Mouse (Mus musculus) neural tube, embryonic 10.5 days (tissue): ENCODE measurements around the gene Slc30a3.

Experiments
- DNase-seq: peaks from one replicate; pipeline ENCODE4 v3.0.0-alpha.2; 2017; ENCODE audit warnings: low spot score; ENCODE audit errors: extremely low spot score

Slc30a3 gene

DNA sequence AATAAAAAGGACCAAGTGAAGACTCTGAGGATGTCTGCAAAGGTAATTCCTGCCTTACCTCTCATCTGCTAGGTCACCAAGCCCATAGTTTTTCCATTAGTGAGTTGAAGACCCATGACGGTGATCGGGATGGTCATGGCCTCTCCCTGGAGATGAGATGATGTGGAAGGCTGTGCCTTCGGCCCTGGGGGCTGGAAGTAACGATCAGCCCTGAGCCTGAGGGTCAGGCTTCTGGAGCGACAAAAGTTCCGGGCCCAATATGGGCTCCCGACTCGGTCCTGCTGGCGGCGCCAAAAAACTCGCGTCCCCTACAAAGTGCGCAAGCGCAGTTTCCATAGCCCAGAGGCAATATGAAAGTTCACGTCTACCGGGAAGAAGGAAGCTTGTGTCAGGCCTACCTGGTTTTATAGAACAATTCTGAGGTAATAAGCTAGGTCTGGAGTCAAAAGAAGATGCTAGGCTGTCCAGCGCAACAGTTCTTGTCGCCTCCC lies at the start of gene Slc30a3:
Gene Slc30a3, minus strand, starts transcription at position 238 of the 491 bp plus-strand sequence.
- no peak for DNase-seq

DNA sequence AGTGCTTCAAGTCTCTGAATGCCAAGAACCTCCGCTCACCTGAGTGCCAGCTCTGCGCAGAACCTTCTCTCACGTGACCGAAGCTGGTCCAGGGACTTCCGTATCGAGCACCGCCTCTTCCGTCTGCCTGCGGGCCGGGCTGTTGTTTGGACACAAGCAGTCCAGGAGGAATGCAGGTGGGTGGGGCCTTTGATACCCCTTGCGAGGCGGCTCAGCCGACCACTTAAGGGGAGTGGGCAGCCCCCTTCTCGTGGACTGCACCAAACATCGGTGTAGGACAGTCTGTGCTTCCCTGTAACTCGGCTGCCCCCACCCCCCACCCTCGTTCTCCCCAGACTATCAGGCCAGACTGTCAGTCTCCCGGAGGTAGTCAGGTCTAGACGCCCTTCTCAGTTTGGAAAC lies 46.1 kb upstream of the Slc30a3 start, which contains the start of gene Mpv17:
Gene Mpv17, minus strand, starts transcription at position 100 of the 402 bp plus-strand sequence.
- peak; percentile 80 for DNase-seq

DNA sequence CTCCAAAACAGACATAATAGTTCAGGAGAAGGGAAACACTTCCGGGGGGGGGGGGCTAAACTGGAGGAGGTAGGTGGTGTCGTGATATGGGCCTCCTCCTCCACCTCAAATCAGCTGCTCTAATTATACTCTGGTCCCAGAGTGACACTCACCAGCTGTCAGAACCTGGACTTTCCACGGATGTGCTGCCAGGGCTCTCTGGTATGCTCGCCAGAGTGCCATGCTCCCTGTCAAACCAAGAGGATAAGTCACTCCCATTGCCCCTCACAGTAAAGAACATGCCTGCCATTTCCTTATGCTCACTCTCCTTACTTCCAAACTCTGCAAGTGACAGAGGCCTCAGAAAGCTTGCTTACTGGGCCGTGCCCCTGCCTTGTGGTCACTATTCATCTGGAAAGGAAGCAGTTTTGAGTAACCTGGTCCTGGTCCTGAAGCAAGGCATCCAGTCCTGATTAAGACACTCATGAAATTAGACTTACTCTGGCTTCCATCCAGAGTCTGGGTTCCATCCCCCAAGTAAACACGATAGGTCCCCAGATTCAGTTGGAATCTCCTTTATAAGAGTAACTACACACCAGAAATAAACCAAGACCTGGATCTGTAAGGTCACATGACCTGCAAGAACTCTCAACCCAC lies 45.6 kb upstream of the Slc30a3 start:
- DNase-seq, result no peak

DNA sequence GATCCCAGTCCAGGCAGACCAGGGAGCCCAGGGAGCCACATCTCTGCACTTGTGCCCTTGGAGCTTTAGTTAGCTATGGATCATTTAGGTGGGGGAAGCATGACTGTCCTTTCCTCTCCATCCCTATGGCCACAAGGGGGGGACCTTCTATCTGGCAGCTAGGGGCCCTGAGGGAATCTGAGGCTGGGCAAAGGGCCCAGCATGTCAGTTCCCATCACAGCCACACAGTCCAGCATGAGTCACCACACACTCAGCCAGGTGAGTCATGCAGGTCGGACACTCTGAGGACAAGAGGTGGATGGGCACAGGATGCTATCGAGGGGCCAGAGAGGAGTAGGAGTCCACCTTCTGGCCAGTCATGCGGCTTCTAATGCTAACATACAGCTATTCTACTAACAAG lies 43.7 kb upstream of the Slc30a3 start:
- no peak for DNase-seq

- no peak for DNase-seq
Measured at GRCm38 (mm10) chr5:31149781-31150180, 41.7 kb upstream of the Slc30a3 start.

DNA sequence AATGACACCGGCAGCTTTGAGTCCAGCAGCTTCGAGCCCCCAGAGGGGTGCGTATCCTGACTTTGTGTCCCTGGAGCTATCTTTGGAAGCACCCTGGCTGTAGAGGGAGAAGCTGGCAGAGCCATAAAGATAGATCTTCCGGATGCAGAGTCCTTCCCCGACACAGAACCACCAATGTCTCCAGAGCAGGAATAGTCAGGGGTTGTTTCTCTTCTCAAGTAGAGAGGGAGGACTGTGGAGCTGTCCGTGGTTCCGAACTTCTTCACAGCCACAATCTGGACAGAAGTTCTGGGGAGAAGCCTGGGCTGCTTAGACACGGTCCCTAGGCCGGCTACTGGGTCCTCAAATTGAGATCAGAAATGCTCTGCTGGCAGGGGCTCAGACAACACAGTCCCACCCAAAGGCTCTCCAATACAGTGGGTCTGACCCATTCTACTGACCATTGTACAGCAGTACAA lies 31.0 kb upstream of the Slc30a3 start:
- peak; percentile 35 for DNase-seq

GRCm38 (mm10) chr5:31138241-31138967 lies 30.4 kb upstream of the Slc30a3 start, which contains the start of gene Ucn:
Gene Ucn, minus strand, starts transcription at chr5:31138829.
- peak; percentile 33 for DNase-seq

DNA sequence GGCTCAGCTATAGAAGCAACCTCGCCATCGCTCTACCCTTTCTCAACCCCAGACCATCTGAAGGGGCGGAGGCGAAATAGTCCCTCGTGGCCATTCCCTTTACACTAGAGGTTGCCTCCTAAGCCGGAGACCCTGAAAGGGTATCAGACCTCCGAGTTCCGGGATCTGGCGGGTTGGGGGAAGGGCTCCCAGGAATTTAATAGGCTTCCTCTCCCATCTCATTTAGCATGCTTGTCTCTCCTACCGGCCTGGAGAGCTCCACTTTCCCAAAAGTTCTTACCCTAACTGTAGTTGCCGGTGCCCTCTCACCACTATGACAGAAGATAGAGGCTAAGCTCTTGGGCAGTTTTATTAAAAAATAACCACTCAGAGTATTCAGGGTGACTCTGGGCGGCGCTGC lies 29.6 kb upstream of the Slc30a3 start:
- peak; percentile 28 for DNase-seq

DNA sequence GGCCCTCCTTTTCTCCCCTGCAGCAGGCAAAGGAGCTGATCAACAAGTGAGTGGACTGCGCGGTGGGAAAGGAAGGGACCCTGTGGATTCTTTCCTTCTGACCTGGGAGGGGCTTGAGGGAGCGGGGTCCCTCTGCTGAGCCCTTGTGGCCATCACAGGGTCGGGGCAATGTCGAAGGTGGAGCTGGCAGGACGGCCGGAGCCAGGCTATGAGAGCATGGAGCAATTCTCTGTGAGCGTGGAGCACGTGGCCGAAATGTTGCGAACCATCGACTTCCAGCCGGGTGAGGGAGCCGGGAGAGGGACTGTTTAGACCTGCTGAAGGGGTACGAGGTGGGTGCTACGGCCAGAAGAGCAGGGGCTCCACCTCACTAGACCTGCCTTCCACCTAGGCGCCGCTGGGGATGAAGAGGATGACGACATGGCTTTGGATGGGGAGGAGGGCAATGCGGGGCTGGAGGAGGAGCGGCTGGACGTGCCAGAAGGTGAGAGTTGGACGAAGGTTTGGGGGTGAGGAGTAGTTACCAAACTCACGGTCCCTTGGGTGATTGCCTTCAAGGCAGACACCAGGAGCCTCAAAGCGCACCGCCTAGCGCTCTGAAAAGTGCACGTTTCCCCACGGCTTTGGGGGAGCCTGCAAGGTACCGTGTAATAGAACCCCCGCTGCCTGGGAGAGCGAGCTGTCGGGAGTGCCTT lies 28.8 kb upstream of the Slc30a3 start:
- DNase-seq, result peak; percentile 32

GRCm38 (mm10) chr5:31126050-31126449 lies 18.0 kb upstream of the Slc30a3 start:
- no peak for DNase-seq

DNA sequence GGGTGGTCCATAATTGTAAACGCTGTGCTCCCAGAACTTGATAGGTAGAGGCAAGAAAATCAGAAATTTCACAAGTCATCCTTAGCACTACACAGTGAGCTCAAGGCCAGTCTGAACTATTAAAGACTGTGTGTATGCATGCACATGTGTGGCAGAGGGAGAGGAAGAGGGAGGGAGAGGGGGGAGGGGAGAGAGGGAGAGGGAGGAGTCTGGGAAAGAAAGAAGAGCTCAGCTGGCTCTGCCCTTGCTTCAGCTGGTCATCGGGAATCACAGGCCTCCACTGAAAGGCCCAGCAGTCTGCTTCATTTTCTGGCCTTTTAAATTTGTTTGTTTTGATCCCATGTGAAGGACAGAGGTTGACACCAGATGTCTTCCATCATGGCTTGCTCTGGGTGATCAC lies 15.4 kb upstream of the Slc30a3 start:
- DNase-seq, result no peak

GRCm38 (mm10) chr5:31121111-31121510 lies 13.1 kb upstream of the Slc30a3 start:
- DNase-seq, result no peak

DNA sequence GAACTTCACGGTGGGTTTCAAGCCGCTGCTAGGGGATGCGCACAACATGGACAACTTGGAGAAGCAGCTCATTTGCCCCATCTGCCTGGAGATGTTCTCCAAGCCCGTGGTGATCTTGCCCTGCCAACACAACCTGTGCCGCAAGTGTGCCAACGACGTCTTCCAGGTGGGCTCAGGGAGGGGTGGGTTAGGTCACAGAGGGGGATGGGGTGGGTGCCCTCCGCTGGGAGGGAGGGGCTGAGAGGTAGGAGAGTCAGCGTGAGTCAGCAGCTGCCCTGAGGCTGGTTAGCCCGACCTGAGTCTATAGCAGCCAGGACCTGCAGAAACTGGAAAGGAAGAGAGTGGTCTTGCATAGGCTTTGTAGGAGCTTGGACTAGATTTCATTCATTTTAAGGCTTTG lies 8.9 kb upstream of the Slc30a3 start:
- no peak for DNase-seq

GRCm38 (mm10) chr5:31116354-31116753 lies 8.3 kb upstream of the Slc30a3 start, which contains the start of gene Trim54:
Gene Trim54, plus strand, starts transcription at chr5:31116712.
- DNase-seq, result no peak

- no peak for DNase-seq
Measured at GRCm38 (mm10) chr5:31110781-31111180, 2.7 kb upstream of the Slc30a3 start.

- no peak for DNase-seq
Measured at GRCm38 (mm10) chr5:31105814-31106335, 2.2 kb downstream of the Slc30a3 start, which contains the start of gene Dnajc5g. Gene Dnajc5g, plus strand, starts transcription at chr5:31106285.

- DNase-seq, result no peak
Measured at GRCm38 (mm10) chr5:31095711-31096480, 12.1 kb downstream of the Slc30a3 start.

DNA sequence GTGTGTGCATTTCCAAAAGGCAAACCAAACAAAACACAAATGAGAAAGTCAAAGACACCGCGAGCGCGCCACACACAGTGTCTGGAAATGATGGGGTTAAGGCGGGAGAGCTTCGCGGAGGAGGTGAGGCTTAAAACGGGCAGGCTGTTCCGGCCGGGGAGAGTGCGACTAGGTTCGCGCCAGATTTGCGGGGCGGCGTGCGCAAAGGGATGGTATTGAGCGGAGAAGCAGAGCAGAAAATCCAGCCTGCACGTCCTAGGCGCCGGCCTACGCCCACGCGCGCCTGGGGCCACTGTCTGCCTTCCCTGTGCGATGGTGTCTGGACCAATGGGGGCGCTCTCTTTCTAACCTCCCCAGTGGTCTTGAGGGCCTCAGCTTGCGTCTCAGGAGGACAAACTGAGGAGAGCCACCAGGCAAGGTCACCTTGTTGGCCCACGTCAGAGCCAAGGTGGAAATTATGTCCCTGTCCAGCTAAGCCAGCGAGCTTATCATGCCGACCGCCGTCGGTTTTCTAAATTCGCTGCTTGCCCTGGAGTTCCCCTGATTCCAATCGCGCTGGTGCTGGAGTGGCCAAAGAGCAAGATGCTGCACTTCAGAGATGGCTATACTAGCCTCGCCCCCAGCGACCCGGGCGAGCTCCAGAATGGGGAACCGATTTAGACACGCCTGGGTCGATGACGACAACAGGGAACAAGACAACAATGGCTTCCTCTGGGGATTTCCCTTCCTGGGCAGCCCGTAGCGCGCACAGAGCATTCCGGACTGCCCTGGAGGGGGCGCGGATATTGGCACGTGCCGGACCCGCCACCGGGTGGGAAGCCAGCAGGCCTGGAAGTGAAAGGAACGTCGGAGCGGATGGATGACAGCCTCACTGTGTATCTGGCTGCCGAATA lies 13.0 kb downstream of the Slc30a3 start:
- peak; percentile 53 for DNase-seq

- peak; percentile 44 for DNase-seq
Measured at GRCm38 (mm10) chr5:31094100-31094798, 13.8 kb downstream of the Slc30a3 start.
